Mouse (Mus musculus): Measurements from ENCODE around the gene Galnt2. TPM values are rescaled to one million over a fixed set of nuclear protein-coding genes. Genes with fewer than 3 reads are reported as not detected.

Galnt2 gene
- total and polyA plus RNA-seq, 3 experiments = 11.4 to 64.0 (median 46.9) TPM

GRCm38 (mm10) chr8:124373753-124374152 is 142.6 kb downstream of the Galnt2 start:
- no peak for DNase-seq

GRCm38 (mm10) chr8:124375168-124375567 is 144.0 kb downstream of the Galnt2 start:
- peak; percentile 43 for DNase-seq

GRCm38 (mm10) chr8:124375727-124376126 is 144.5 kb downstream of the Galnt2 start:
- DNase-seq = no peak

- DNase-seq = no peak
Observed at GRCm38 (mm10) chr8:124376406-124376805, 145.2 kb downstream of the Galnt2 start.

- peak; percentile 18 for DNase-seq
Observed at GRCm38 (mm10) chr8:124379289-124379688, 148.1 kb downstream of the Galnt2 start.

GRCm38 (mm10) chr8:124382235-124382634 is 151.0 kb downstream of the Galnt2 start:
- no peak for DNase-seq

- no peak for DNase-seq
Observed at GRCm38 (mm10) chr8:124384336-124384735, 153.1 kb downstream of the Galnt2 start.

- peak; percentile 75 for DNase-seq
Observed at GRCm38 (mm10) chr8:124386225-124386899, 155.2 kb downstream of the Galnt2 start.

- DNase-seq = no peak
Observed at GRCm38 (mm10) chr8:124389495-124389894, 158.3 kb downstream of the Galnt2 start.

- DNase-seq = no peak
Observed at GRCm38 (mm10) chr8:124391191-124391590, 160.0 kb downstream of the Galnt2 start.

- DNase-seq = no peak
Observed at GRCm38 (mm10) chr8:124392271-124393012, 161.3 kb downstream of the Galnt2 start.

- no peak for DNase-seq
Observed at GRCm38 (mm10) chr8:124393013-124393412, 161.8 kb downstream of the Galnt2 start.

GRCm38 (mm10) chr8:124393927-124394326 is 162.7 kb downstream of the Galnt2 start:
- no peak for DNase-seq

GRCm38 (mm10) chr8:124394951-124395350 is 163.8 kb downstream of the Galnt2 start:
- DNase-seq = no peak

Other genes with a start within 250 kb of the Galnt2 start
- gene Abcb10, start 248.3 kb upstream of the Galnt2 start, total RNA-seq (2021) = 10 to 100 TPM in 1 of 2 experiments, 1 to 10 TPM in 1; 9.3 to 15.7 TPM
- gene Abcb10, start 248.3 kb upstream of the Galnt2 start, polyA plus RNA-seq (2012; rRNA removed) = 14.7 and 16.7 TPM in 2 replicates
- 10 to 100 TPM; 21.3 to 24.1 TPM for gene Taf5l, start 210.0 kb upstream of the Galnt2 start, total RNA-seq (2021)
- 18.7 and 22.7 TPM in 2 replicates for gene Taf5l, start 210.0 kb upstream of the Galnt2 start, polyA plus RNA-seq (2012; rRNA removed)
- 10 to 100 TPM; 10.6 to 12.7 TPM for gene Urb2, start 209.9 kb upstream of the Galnt2 start, total RNA-seq (2021)
- 2.2 and 3.4 TPM in 2 replicates for gene Urb2, start 209.9 kb upstream of the Galnt2 start, polyA plus RNA-seq (2012; rRNA removed)
- 1 to 10 TPM; 5.3 to 5.4 TPM for gene Pgbd5, start 208.3 kb downstream of the Galnt2 start, total RNA-seq (2021)
- gene Pgbd5, start 208.3 kb downstream of the Galnt2 start, polyA plus RNA-seq (2012; rRNA removed) = 8.0 and 8.6 TPM in 2 replicates

Data from adrenal gland, adult 2 months (tissue).